Mouse (Mus musculus) mesoderm, embryonic 11.5 days (tissue): ENCODE results near the gene Akap11.
A peak's percentile ranks its signal among the peaks of the same experiment; 100 is the strongest.
"Not testable (repeated sequence)": the region's sequence is repeated elsewhere in the genome, so short reads cannot be mapped to it uniquely, and the experiment has no call there.

Experiments used
- DNase-seq: peaks from one replicate; pipeline ENCODE4 v3.0.0-alpha.2; 2012; ENCODE audit warnings: low read depth, low spot score

Akap11 gene

DNA sequence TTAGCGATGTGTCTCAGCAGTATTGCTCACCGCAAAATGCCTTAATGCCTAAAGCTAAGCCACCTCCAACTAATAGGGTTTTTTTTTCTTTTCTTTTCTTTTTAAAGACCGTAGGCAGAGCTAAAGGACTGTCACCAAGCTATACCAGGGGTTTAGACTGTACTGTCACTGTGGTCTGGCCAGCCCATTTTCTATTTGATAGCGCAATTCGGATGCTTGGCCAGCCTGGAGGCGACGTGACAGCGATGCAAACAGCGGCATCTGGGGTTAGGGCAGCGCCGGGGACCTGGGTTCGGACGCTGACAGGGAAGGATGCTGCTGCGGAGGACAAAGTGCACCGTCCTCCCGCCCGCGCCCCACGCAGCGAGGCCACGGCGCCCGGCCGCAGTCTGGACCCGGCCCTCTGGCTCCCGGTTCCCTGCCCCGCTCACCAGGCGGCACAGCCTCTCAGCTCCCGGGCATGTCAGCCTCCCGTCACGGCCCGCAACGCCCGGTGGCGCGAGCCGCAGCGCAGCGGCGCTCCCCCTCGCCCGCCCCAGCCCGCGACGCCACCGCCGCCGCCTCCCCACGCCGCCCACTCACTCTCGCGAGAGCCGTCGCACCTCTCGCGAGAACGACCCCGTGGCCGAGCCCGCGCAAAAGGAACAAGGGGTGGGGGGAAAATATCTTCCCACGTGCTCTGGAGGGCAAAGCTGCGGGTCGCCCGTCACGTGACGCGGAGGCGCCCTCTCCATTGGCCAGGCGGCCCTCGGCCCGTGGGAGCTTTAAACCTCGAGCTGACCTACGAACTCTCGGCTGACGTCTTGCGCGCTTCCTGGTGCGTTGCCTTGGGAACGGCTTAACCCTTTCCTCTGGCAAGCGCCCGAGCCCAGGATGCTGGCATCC is at the start of gene Akap11:
TSS of gene Akap11 (minus strand) at position 528 of the 885 bp plus-strand sequence.
- DNase-seq = peak; percentile 99

DNA sequence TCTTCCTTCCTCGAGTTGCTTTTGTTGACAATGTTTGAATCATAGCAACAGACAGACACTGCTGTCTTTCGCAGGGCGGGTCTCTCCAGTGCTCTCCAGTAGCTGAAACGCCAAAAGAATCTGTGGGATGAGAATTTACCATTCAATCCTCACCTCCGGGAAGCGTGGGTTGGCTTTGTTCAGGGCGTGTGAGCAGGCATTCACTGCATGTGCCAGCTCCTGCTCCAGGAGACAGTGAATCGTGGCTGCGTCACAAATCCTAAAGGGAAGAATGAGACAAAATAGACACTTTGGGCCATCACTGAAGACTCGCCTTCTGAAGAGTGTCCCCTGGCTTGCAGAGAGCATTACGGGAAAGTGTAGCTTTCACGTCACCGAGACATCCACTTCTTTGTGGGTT is 47.6 kb upstream of the Akap11 start:
- DNase-seq = no peak

DNA sequence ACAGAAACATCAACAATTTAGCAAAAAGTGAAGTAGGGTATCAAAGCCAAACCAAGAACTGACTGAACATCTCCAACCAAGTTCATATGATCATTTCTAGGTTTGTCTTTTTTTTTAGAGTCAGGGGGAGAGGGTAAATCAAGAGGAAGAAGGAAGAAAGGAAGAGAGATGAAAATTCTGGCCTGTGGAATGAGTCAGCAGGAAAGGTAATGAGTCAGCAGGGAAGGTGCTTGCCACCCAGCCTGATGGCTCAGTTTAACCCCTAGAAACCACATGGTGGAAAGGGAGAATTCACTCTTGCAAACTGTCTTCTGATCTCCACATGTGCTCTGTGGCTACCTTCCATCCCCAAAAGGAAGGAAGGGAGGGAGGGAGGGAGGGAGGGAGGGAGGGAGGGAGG is 46.6 kb upstream of the Akap11 start:
- no peak for DNase-seq

DNA sequence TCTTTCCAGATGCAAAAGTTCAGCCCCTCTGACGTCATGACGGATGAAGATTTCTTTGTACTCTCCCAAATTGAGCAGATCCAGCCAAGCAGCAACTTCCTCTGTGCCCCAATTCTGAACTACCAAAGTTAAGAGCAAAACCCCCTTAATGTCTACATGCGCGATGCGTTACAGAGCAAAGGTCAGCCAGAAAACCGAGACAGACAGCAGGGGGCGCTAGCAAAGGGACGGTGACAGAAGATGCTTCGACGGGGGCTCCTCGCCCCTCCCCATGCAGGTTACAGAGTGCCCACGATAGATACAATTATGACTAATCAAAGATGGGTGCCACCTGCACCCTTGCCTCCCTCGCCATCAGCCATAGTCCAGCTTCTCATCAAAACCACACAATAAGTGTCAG is 39.3 kb upstream of the Akap11 start:
- DNase-seq = no peak

DNA sequence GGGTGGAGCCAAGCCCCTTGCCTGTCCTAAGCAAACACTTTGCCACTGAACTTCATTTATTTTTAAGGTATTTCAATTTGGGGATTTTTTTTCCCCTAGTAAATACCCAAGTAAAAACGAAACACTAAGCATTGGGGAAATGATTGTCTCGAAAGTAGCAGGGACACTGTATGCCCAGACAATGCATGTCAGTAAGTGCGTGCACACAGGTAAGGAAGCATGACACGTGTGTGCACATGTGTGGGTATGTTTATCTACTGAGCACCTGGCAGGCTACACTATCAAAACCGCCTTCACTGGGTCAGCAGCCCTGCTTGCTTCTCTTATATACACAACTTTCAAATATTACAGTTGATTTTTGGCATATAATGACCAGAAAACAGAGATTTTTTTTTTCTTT is 31.8 kb upstream of the Akap11 start:
- no peak for DNase-seq

DNA sequence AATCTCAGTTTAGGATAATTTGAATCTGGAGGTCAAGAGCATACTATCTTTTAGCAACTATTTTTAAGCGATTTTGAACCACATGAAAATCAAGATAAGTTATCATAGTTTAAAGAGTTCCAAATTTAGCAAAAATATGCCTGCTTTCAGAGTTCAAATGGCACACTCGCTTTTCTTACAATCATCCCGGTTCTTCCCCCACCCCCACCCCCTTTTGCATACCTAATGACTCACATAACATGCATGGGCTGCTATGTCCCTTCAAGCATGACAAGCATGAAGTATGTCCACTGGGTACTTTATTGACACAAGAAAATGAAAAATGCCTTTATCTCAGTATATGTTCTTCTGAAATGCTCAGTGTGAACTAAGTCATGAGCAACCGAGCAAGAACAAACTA is 29.8 kb upstream of the Akap11 start:
- peak; percentile 5 for DNase-seq

DNA sequence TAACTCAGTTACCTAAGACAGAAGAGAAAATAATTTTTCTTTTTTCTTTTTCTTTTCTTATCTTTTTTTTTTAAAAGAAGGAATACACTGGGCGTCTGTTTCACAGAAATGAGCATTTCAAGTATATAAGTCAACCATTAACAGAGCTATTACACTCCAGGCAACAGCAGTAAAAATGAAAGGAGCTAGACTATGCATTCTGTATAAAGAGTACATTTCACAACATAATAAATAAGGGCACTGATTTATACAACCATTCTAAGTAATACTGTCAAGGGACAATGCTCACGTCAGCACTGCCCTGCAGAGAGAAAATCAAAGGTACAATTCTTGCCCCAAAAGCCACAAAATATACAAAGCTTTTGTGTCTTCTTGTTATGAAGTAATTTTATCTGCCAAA is 27.7 kb upstream of the Akap11 start:
- no peak for DNase-seq

DNA sequence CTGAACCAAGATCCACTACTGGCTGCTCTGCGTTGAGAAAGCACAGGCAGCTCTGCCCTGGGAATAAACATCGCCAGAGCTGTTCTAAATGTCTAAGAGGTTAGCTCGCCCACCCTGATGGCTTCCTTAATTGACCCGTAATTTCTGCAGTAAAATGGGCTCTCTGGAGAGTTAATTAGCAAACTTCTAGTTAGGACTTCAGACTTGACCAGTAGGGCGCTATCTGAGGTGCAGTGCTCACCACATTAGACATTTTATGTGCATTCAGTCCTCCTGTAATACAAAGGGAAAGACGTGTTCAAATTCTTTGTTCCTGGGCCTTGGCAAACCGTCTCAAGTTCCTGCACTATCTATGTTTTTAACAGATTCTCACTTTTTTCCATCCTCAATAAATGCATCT is 26.6 kb upstream of the Akap11 start:
- no peak for DNase-seq

DNA sequence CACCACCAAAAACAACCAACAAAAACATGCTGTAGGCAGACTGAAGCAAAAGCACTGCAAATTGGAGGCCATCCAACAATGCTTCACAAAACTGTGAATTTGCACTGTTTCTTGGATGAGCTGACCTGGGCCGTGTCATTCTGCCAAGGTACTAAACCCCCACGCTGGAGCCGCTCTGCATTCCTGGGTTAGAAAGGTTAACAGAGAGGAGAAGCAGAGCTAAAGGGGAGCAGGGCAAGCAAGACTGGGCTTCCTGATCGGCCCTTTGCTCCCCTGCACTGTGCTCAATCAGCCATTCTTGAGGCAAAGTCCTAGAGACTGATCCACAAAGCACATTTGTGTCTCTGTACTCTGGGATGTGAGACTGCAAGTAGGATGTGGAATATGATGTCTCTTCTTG is 25.5 kb upstream of the Akap11 start:
- DNase-seq = no peak

DNA sequence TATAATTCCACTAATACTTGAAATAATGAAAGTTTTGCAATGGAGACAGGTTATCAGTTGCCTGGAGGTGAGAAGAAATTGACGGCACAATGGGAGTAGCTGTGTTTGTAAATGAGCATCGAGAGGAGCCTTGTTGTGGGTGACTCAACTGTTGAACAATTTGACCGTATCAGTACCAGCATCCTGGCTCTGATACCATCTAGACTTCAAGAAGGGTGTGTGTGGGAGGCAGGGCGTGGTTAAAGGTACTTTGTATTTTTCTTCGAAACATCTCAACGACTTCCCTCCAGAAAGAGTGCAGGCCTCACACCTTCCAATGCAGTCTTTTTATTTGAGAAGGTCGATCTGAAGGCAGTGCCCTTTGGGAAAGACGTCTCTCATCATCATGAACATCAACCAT is 22.4 kb upstream of the Akap11 start:
- no peak for DNase-seq

DNA sequence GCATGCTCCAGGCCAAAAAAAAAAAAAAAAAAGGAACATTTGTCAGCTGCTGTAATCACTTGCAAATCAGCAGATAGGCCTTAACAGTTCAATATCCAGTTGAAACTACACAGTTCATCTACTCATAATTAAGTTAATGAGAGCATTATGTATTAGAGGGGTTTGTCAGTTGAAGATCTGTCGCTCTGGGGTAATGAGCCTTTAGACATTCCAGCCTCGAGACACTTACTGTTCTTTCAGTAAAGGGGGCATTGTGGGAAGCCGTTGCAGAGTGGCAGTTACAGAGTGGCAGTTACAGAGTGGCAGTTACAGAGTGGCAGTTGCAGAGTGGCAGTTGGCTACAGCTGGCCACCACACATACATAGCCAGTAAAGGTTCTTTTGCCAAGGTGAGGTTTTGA is 18.2 kb upstream of the Akap11 start:
- DNase-seq = not testable (repeated sequence)

DNA sequence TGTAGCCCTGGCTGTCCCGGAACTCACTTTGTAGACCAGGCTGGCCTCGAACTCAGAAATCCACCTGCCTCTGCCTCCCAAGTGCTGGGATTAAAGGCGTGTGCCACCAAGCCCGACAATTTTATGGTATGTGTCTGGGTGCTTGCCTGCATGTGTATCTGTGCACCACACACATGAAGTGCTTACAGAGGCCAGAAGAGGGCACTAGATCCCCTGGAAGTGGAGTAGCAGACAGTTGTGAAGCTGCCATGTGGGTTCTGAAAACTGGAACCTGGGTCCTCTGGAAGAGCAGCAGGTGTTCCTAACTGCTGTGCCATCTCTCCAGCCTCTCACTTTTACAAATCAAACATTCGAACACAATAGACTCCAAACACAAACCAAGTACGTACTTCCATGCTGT is 17.1 kb upstream of the Akap11 start:
- no peak for DNase-seq

DNA sequence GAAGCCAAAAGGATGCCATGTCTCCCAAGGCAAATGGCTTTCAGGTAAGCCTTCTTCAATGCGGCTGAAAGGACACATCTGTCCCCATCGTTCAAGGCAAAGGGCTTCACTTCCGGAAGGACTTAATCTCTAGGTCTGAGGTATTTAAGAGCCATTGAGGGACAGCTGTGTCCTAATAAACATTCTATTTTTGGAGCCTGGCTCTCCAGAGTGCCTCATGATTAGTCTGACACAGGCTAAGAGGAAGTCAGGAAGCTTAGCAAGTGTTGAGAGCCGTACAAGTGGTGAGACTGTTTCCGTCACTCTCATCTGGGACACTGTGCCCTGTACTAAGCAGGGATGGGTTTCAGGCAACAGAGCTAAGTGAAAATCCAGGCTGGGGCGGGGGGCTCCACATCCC is 12.2 kb upstream of the Akap11 start:
- DNase-seq = no peak

DNA sequence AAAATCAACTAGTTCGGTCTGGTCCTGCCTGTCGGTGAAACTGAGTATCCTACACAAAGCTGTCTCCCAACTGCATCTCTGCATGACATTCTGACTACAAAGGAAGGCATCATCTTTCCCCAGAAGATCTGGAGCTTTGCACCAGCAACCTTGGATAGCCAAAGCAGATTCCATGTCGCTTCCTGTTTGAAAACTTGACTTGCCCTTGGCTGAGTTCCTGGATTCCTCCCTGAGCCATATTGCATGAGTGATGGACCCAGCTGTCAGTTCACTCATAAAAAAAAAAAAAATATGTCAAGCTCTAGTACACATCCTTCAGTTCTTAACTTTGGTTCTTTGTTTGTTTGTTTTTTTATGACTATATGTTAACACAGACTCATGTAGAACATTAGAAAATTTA is 4.7 kb upstream of the Akap11 start:
- DNase-seq = no peak

DNA sequence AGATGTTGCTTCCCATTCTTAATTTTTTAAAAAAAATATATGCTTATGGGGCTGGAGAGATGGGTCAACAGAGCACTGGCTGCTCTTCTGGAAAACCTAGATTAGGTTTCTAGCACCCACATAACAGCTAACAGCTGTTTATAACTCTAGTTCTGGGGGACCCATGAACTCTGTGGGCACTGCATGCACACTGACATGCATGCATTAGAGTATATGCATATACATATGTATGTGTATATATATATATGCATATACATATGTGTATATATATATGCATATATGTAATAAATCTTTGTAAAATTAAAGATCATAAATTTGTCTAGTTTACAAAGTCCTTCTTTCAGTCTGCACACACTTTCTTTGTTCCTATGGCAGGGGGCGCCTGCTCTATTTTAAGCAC is 3.2 kb upstream of the Akap11 start:
- DNase-seq = no peak

DNA sequence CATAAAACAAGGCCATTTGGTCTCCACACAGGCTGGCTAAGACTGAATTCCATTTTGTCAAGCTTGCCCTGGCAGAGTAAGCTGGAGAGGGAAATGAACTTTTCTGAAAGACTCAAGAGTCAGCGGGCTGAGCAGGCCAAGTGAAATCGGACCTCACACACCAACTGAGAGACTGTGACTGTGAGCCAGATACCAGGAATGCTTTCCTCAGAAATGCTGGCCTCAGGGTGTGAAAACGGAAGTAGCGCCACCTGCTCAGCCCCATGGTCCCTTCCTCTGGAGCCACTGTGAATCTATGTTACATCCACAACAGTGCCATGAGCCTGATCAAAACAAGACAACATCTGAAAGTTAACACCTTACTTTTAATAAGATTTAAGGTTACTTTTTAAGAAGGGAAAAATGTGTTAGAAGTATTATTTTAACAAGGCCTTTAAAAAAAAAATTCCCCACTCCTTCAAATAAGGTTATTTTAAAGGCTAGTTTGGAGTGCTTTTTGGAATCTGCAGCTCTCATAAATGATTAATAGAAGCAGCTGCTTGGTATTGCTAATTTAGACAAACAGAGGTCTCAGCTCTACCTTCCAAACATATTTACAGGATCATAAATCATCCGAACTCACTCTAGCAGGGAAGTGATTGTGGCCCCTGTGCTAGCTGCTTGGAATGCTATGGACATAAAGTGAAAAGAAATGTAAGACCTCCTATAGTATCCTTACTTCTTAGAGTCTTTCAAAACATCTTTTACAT is 2.1 kb upstream of the Akap11 start:
- peak; percentile 53 for DNase-seq

DNA sequence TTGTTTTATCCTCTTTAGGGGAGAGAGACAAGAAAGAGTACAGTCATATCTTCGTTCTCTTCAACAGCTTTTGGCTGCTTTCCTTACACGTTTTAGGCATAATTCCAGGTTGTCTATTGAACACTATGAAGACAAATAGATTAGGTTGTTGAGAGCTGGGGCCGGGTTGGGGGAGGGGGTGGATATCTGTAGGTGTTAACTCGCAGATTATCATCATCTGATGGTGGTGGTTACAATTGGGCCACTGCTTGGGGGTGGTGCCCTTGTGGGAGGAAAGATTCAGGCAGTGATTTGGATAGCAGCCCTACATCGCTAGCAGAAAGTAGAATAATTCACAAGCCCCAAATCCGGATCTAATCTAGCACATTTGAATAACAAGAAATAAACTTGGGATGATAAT is 943 bp upstream of the Akap11 start:
- no peak for DNase-seq

DNA sequence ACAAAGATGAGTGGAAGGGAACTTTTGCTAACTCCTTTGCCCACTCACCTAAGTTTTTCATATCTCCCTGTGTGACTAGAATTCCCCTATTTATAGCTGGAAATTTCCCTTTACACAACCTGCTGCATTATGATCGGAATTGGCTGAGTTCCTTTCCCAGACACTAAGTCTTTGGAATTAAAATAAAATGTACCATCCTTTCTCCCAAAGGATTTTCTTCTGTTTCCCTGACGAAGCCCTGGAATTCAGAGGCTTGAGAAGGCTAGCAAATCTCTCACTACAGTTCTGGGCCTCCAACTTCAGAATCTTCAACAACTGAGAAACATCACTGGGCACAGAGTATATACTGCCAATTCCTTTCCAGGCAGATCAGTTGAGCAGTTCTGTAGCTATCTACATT is 1.2 kb downstream of the Akap11 start:
- DNase-seq = no peak

DNA sequence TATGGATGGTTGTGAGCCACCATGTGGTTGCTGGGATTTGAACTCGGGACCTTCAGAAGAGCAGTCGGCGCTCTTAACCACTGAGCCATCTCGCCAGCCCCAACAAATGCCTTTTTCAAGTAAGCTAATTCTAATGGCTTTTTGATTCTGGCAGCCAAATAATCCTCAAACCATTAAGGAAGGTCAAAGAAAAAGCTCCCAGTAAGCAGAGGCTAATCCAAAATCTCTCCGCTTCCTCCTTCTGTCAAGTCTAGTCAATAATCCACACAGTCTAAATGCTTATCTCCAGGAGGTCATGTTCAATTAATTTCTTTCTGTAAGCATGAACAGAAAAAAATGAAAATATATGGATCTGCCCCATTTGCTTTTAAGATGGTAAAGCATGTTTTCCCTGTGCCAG is 2.0 kb downstream of the Akap11 start:
- DNase-seq = no peak

DNA sequence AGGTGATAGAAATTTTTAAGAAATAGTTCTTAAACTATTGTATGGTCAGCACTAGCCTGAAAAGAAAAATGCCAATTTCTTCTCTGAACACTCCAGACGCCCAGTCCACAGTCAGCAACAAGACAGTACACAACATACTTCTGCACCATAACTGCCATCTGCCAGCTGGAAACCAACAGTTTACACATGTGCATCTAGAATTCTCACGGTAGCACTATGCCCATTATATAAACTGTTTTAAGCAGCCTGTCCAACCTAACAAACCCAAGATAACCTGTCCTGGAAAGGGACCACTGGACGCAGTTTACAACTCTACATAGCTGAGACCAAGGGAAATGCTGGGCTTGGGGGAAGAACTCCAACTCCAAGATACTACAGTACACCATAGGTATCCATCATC is 2.9 kb downstream of the Akap11 start:
- no peak for DNase-seq

DNA sequence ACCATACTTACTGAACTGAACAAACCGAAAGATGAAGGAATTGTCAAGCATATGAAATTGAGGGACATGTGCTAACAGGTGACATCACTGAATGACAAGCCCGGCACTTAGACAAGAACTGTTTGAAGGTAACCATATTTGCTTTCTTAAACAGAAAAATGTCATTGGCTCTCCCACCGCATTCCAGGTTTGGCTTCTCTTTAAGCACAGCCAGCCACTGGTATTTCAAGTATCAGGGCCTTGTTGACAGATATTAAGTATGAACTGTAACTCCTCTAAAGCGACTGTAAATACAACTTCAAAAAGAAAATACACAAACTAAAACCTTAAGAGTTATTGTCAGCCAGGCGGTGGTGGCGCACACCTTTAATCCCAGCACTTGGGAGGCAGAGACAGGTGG is 4.3 kb downstream of the Akap11 start:
- DNase-seq = no peak

DNA sequence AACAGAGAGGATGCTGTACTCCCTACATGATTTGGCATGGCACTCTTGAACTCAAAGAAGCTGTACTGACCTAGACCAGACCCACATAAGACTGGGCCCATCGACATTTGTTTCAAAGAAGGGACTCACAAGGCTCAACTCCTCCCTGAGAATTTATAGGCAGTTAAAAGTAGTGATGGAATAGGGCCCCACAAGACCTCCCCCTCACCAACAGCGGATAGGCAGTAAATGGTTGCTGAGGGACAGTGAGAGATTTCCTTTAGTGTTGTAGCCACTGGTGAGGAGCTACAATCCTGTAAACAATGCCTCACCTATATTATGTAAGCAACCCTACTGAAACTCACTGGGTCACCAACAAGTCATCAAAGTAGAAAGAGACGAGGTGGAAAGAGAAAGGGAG is 6.4 kb downstream of the Akap11 start:
- no peak for DNase-seq
